Mouse (Mus musculus) embryonic stem cell, embryonic (primary cell): ENCODE measurements at regions not wholly inside any gene's neighbourhood (a gene's known extent, or its start where the extent isn't known, plus 50 kb on each side); places are given as distances from the start of the nearest gene placed in this dataset.

Experiments used
- CTCF ChIA-PET, 4 experiments: fragments of 300-600 bp in 2 of 4; fragments of 350-600 bp in 2 of 4; sonication (Branson Sonifier 250); formaldehyde crosslinking; loops; one replicate each; lab custom pipeline; 2022; ENCODE audit warnings: inconsistent platforms in 2 of 4; lab: Charles Lee
- POLR2A ChIA-PET, 4 experiments: fragments of 300-600 bp in 2 of 4; fragments of 350-600 bp in 2 of 4; sonication (Branson Sonifier 250); formaldehyde crosslinking; loops; one replicate each; lab custom pipeline; 2022; ENCODE audit warnings: antibody characterized with exemption in 4 of 4, inconsistent platforms in 1 of 4; lab: Charles Lee

DNA sequence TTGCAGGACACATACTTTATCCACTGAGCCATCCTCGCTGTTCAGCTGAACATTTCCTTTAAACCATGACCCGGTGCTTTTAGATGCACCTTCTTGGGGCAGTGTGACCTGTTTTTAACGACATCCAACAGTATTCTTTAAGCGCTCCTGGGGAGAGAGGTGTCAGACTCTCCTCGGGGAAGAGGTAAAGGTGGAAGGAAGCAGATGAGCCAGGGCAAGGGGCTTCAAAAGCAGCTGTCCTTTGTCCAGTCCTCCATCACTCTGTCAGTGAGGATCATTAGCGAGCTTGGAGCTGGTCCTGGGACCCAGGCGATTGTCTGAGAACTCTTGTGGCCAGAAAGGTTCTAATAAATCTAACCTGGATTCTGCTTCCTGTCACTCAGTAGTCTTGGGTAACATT, 72.4 kb upstream of the Lrig1 start:
- ChIA-PET CTCF (interaction anchor here in 2 of 4 experiments (2.5 to 3.7 kb wide), 2 partner anchors 21 to 22 kb away, joined by 18 to 19 read pairs; no protein-coding TSS in a partner anchor), POLR2A (interaction anchor here (0.7 to 8.9 kb wide), 20 partner anchors 10 to 803 kb away, joined by 3 to 113 read pairs (median 8); no protein-coding TSS in a partner anchor)

DNA sequence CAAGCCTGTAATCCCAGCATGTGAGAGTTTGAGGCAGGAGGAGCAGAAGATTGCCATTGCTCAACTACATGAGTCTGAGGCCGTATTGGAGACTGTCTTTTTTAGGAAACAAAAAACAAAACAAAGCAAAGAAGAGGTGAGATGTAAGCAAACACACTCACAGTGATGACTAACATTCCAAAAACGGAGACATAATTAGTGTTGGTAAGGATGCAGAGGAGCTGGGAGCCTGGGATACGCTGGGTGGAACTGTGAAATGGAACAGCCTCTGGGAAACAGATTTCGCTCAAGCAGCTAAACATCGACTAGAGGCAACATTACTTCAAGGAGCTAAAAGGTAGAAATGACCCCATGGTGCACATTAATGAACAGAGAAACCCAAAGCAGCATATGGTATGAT, 68.3 kb upstream of the Lrig1 start:
- ChIA-PET POLR2A (interaction anchor here in 2 of 4 experiments (0.9 to 8.5 kb wide), 6 partner anchors 8 to 74 kb away, joined by 3 to 113 read pairs (median 3); no protein-coding TSS in a partner anchor), CTCF (no interaction called here)

DNA sequence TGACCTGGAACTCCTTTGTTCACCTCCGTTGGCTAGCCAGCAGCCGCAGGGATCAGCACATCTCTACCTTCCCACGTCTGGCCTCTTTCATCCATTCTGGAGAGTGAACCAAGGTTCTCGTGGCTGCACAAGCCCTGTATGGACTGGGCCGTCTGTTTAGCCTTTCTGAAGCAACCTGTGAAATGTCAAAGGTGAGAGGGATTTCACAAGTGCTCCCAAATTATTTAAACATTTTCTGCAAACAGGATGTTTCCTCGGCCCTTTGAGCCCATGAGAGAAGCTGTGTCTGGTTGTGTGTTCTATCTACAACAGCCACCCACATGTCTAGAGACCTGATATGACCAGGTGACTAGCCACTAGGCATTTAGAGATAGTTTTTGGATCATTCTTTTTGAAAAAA, 65.8 kb upstream of the Lrig1 start:
- CTCF ChIA-PET, result no interaction called here
- POLR2A ChIA-PET, result interaction anchor here in 3 of 4 experiments (0.7 to 1.3 kb wide), 3 partner anchors 9 to 12 kb away, joined by 3 to 5 read pairs (median 3); no protein-coding TSS in a partner anchor

DNA sequence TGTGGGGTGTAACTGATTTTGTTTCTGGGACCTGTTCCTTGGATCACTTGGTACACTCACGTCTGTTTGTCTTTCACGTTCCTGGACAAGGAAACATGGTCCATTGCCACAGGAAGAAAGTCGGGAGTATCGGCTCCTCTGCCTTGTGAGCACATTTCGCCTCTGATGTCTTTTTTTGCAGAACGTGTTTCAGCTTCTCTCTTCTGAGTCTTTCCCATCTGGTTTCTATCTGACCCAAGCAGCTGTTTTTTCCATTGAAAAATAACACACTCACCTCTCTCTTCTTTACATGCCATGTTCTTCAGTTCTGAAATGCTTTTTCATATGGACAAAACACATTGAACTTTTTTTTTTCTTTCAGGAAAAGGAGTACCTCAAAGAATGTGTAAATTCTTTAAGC, 61.4 kb upstream of the Lrig1 start:
- ChIA-PET CTCF (interaction anchor here in 1 of 4 experiments (1.0 kb wide), 1 partner anchor 11 kb away, joined by 8 read pairs; no protein-coding TSS in a partner anchor), POLR2A (interaction anchor here in 3 of 4 experiments (0.6 to 5.8 kb wide), 8 partner anchors 11 to 588 kb away, joined by 3 to 67 read pairs (median 14); no protein-coding TSS in a partner anchor)

DNA sequence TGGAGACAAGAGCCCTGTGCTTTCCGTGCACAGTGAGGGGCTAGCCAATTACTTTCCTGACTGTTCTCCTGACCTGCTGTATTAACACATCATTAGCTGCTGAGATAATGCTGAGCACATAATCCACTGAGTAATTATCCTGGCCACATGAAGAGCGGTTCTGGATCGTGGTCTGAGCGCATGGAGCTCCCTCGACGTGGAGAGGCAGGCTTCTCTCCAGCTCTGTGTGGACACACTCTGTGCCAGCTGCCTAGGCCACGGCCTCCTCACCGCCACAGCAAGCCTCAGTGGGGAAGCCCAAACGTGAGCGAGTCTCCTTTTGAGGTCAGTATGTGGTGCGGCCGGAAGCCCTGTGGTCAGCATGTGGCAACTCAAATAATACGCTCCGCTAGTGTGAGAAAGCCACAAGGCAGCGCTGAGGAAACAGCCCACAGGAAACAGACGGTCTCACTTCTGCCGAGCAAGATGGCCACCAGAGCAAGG, 60.7 kb upstream of the Lrig1 start:
- ChIA-PET CTCF (interaction anchor here in 3 of 4 experiments (0.8 to 1.5 kb wide), 4 partner anchors 9 to 13 kb away, joined by 3 to 24 read pairs (median 8); no protein-coding TSS in a partner anchor), POLR2A (interaction anchor here (0.6 to 5.8 kb wide), 17 partner anchors 10 to 122 kb away, joined by 3 to 67 read pairs (median 3); no protein-coding TSS in a partner anchor)

DNA sequence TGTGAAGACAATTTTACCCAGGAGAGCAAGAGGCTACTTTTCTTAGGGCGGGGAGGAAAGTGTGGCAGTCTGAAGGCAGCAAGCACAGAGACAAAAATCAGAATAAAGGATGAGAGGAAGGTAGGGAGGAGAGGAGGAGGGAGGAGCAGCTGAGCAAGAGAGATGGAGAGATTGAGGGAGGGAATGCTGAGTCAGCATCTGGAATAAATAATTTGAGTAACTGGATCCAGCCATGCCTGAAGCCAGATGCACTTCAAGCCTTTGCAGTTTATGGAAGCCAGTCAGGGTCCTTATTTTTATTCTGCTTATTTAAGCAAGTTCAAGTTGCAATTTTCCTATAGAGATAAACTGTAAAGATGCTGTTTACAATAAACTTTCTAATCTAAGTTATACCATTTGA, 59.7 kb upstream of the Lrig1 start:
- ChIA-PET CTCF (interaction anchor here in 2 of 4 experiments (0.8 to 1.5 kb wide), 3 partner anchors 9 to 14 kb away, joined by 3 to 24 read pairs (median 12); no protein-coding TSS in a partner anchor), POLR2A (interaction anchor here (0.7 to 5.8 kb wide), 14 partner anchors 9 to 175 kb away, joined by 3 to 67 read pairs (median 4); no protein-coding TSS in a partner anchor)

DNA sequence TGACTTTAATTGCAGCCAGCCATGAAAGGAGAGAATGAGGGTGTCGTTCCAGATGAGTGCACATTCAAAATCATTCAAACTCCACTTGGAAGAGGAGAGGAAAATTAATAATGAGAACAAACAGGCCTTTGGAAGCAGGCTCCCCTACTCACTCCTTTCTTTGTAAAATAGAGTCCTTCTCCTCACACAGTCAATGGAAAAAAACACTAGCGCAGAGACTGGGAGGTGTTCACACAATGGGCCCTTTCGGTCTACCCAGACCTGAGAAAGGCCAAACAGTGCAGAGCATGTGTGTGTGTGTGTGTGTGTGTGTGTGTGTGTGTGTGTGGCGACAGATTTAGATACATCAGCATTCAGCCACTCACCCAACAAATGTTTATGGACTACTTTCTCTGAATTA, 56.0 kb upstream of the Lrig1 start:
- CTCF ChIA-PET, result no interaction called here
- POLR2A ChIA-PET, result interaction anchor here (0.6 to 6.8 kb wide), 31 partner anchors 8 to 196 kb away, joined by 3 to 113 read pairs (median 5); partner anchors contain the start of gene Lrig1 (in 1 of the 4)

DNA sequence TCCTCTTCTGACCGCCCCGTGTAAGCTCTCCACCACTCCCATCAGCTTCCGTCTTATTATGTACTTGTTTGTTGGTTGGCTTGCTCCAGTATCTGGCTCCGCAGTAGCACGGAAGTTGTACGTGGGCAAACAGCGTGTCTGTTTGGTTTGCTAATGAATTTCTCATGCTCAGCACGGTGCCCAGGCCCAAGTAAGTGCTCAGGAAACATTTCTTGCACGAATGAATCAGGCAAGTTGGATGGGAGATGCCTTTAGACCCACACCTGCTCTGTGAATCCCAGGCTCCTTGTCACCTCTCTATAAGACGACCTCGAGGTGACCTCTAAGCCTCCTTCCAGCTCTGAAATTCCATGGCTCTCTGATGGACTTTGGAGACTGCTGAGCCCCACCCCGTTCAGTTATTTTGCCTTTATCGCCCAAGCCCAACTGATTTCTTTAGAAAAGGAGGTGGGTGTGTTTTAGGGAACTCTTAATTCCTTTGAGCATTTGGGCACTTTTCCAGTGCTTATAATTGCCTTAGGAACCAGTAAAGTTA, 55.4 kb upstream of the Lrig1 start:
- CTCF ChIA-PET, result interaction anchor here in 2 of 4 experiments (0.7 to 0.8 kb wide), 2 partner anchors 19 to 232 kb away, joined by 3 to 8 read pairs; no protein-coding TSS in a partner anchor
- POLR2A ChIA-PET, result interaction anchor here (0.5 to 6.8 kb wide), 49 partner anchors 8 to 1767 kb away, joined by 3 to 113 read pairs (median 4); partner anchors contain the start of gene Lrig1 (in 1 of the 4)

DNA sequence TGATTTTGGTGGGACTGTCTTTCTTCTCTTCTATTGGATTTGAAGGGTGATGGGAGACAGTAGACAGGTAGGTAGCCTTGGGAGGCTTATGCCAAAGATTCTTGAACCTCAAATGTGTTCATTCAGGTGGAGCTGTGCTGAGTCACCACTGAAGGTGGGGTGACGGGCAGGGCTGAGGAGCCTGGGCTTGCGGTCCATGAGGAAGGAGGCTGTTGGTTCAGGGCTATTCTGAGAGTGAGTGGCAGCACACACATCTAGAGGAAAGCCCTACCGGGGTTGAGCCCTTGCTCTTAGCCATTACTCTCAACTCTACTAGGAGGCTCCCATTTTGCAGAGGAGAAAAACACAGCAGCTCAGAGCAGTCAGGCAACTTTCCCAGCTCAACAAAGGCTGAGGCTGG, 54.6 kb upstream of the Lrig1 start:
- CTCF ChIA-PET, result interaction anchor here in 1 of 4 experiments (0.6 to 0.8 kb wide), 2 partner anchors 20 to 24 kb away, joined by 3 read pairs; no protein-coding TSS in a partner anchor
- POLR2A ChIA-PET, result interaction anchor here (0.6 to 6.8 kb wide), 37 partner anchors 10 to 254 kb away, joined by 3 to 113 read pairs (median 4); partner anchors contain the start of genes Lrig1 (in 1 of the 4) and Slc25a26 (in 1 of the 4)

DNA sequence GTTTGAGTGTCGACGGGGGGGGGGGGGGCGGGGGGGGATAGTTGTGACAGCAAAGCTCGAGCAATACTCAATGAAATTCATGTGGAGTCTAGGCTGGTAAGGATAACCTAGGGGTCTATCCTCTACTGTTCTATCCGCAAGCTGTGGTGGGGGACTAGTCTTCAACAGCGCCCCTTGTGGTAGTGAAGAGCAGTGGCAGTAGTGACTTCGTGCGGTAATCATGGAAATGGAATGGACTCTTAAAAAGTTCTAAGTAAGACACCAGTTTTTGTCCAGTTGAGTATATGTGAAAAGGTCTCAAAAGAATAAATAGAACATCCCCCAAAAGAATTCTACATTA, 51.1 kb upstream of the Lrig1 start:
- ChIA-PET CTCF (interaction anchor here (0.5 to 3.0 kb wide), 42 partner anchors 9 to 1352 kb away, joined by 3 to 24 read pairs (median 4); no protein-coding TSS in a partner anchor), POLR2A (interaction anchor here (0.6 to 5.1 kb wide), 58 partner anchors 9 to 968 kb away, joined by 3 to 100 read pairs (median 5); partner anchors contain the start of genes Lrig1 (in 1 of the 4), Slc25a26 (in 1 of the 4) and Suclg2 (in 1 of the 4))

DNA sequence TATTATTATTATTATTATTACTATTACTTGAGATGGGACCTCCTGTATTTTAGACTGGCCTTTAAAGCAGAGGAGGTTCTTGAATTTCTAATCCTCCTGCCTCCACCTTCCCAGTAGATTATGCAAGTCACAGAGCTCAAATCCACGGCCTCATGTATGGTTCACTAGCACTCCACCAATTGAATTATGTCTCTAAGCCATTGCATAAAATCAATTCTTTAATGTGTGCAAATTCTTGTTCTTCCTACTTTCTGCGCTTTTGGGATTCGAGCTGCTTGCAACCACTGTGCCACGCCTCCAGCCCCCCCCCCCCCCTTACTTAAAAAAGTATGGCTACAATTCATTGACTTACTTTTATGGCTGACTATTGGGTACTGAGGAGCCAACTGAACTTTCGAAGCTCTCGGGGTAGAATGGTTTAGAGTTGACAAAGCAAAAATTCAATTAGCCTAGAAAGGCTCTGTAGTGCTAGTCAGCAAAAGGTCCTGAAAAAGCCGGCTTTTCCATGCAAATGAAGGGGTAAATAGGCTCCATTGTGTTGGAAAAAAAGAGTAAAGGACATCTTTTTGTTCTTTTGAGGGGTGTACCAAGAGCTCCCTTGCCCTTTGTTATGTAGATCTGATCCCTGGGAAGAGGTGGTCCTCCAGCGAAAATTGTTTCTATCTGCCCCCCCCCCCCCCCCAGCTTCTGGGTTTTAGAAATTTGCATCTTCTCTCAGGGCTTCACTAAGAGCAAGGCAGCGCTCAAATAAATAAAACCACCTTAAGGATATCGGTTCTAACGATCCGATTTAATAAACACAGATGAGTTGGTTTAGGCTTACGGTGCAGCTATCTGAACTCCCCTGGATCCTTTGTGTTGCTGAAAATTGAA, 50.5 kb upstream of the Lrig1 start:
- ChIA-PET POLR2A (interaction anchor here (0.6 to 5.1 kb wide), 71 partner anchors 9 to 968 kb away, joined by 3 to 100 read pairs (median 4); partner anchors contain the start of genes Lrig1 (in 1 of the 4), Slc25a26 (in 1 of the 4) and Suclg2 (in 1 of the 4)), CTCF (interaction anchor here (0.6 to 3.0 kb wide), 50 partner anchors 9 to 1788 kb away, joined by 3 to 24 read pairs (median 4); no protein-coding TSS in a partner anchor)
